Mouse (Mus musculus) ES-Bruce4 (cell line): ENCODE measurements around the gene Add3.

Source experiments
- CTCF ChIP-seq: IDR thresholded peaks from one replicate; pipeline ENCODE4 v1.8.1; 2011; ENCODE audit warnings: low read depth, low read length
- EP300 ChIP-seq: IDR thresholded peaks from 2 replicates; pipeline ENCODE4 v1.6.1; 2011; ENCODE audit warnings: low read depth, low read length; ENCODE audit not compliant: insufficient read depth

GRCm38 (mm10) chr19:53247558-53247957 is 107.3 kb downstream of the Add3 start:
- TF ChIP-seq EP300 (no peak), CTCF (no peak)
